Mouse (Mus musculus): ENCODE data around the gene Glt1d1.
"Not testable (repeated sequence)": the region's sequence is repeated elsewhere in the genome, so short reads cannot be mapped to it uniquely, and the experiment has no call there.

The Glt1d1 gene

GRCm38 (mm10) chr5:127698525-127698924 is 66.5 kb downstream of the Glt1d1 start:
- DNase-seq (ENCODE audit: low spot score) = no peak

- DNase-seq (ENCODE audit: low spot score) = no peak
Observed at GRCm38 (mm10) chr5:127699679-127700078, 67.6 kb downstream of the Glt1d1 start.

GRCm38 (mm10) chr5:127700156-127700555 is 68.1 kb downstream of the Glt1d1 start:
- no peak for DNase-seq (ENCODE audit: low spot score)

- no peak for DNase-seq (ENCODE audit: low spot score)
Observed at GRCm38 (mm10) chr5:127703609-127704180, 71.6 kb downstream of the Glt1d1 start.

GRCm38 (mm10) chr5:127705225-127705624 is 73.2 kb downstream of the Glt1d1 start:
- no peak for DNase-seq (ENCODE audit: low spot score)

- no peak for DNase-seq (ENCODE audit: low spot score)
Observed at GRCm38 (mm10) chr5:127705976-127706375, 73.9 kb downstream of the Glt1d1 start.

- no peak for DNase-seq (ENCODE audit: low spot score)
Observed at GRCm38 (mm10) chr5:127708143-127708542, 76.1 kb downstream of the Glt1d1 start.

GRCm38 (mm10) chr5:127714783-127715704 is 83.0 kb downstream of the Glt1d1 start:
- no peak for DNase-seq (ENCODE audit: low spot score)

- no peak for DNase-seq (ENCODE audit: low spot score)
Observed at GRCm38 (mm10) chr5:127720591-127721379, 88.7 kb downstream of the Glt1d1 start.

- DNase-seq (ENCODE audit: low spot score) = not testable (repeated sequence)
Observed at GRCm38 (mm10) chr5:127722171-127722570, 90.1 kb downstream of the Glt1d1 start.

GRCm38 (mm10) chr5:127730351-127730750 is 98.3 kb downstream of the Glt1d1 start:
- DNase-seq (ENCODE audit: low spot score) = no peak

- no peak for DNase-seq (ENCODE audit: low spot score)
Observed at GRCm38 (mm10) chr5:127741331-127741730, 109.3 kb downstream of the Glt1d1 start.

GRCm38 (mm10) chr5:127749540-127749939 is 117.5 kb downstream of the Glt1d1 start:
- DNase-seq (ENCODE audit: low spot score) = not testable (repeated sequence)

- no peak for DNase-seq (ENCODE audit: low spot score)
Observed at GRCm38 (mm10) chr5:127751262-127751975, 119.4 kb downstream of the Glt1d1 start.

- no peak for DNase-seq (ENCODE audit: low spot score)
Observed at GRCm38 (mm10) chr5:127755594-127755993, 123.5 kb downstream of the Glt1d1 start.

GRCm38 (mm10) chr5:127756011-127756410 is 123.9 kb downstream of the Glt1d1 start:
- DNase-seq (ENCODE audit: low spot score) = no peak

- DNase-seq (ENCODE audit: low spot score) = no peak
Observed at GRCm38 (mm10) chr5:127756671-127757423, 124.8 kb downstream of the Glt1d1 start.

- DNase-seq (ENCODE audit: low spot score) = no peak
Observed at GRCm38 (mm10) chr5:127758576-127758975, 126.5 kb downstream of the Glt1d1 start.
